Mouse (Mus musculus) heart, embryonic 14.5 days (tissue): ENCODE measurements around the gene Ccnl1. TPM values are rescaled to one million over a fixed set of nuclear protein-coding genes. Genes with fewer than 3 reads are reported as not detected.
A peak's percentile ranks its signal among the peaks of the same experiment; 100 is the strongest.

Experiments
- ATAC-seq: fragments of 200-750 bp; cut with Nextera tagmentation; 2 replicates; pipeline ENCODE4 v1.8.0; 2017; ENCODE audit warnings: low read depth, moderate TSS enrichment; ENCODE audit not compliant: insufficient number of reproducible peaks, insufficient read depth, low FRiP score
- H3K27ac ChIP-seq, 2 experiments: fragments of 200-500 bp in 1 of 2; fragments of 300-500 bp in 1 of 2; sonication (generic) in 1 of 2; replicated peaks in 1 of 2; 2 replicates each; pipeline ENCODE4 v1.5.1; 2012 to 2014; ENCODE audit warnings: low read depth in 2 of 2, low read length in 2 of 2, control low read depth in 1 of 2, mild to moderate bottlenecking in 1 of 2, mixed read lengths in 1 of 2; ENCODE audit not compliant: control insufficient read depth in 1 of 2, insufficient read depth in 1 of 2
- H3K27me3 ChIP-seq: fragments of 300-500 bp; sonication (generic); 2 replicates; pipeline ENCODE4 v1.6.1; 2014; ENCODE audit warnings: mild to moderate bottlenecking, low read length, control low read depth; ENCODE audit not compliant: control insufficient read depth, insufficient read depth
- H3K36me3 ChIP-seq: fragments of 300-500 bp; sonication (generic); 2 replicates; pipeline ENCODE4 v1.6.1; 2014; ENCODE audit warnings: mild to moderate bottlenecking, control low read depth, low read length, mixed read lengths; ENCODE audit not compliant: control insufficient read depth, insufficient read depth
- H3K4me1 ChIP-seq, 2 experiments: fragments of 200-500 bp in 1 of 2; fragments of 300-500 bp in 1 of 2; sonication (generic) in 1 of 2; 2 replicates each; pipeline ENCODE4 v1.6.1; 2012 to 2014; ENCODE audit warnings: low read length in 2 of 2, control low read depth in 1 of 2, mixed read lengths in 1 of 2; ENCODE audit not compliant: control insufficient read depth in 2 of 2, insufficient read depth in 2 of 2
- H3K4me2 ChIP-seq: fragments of 300-500 bp; sonication (generic); 2 replicates; pipeline ENCODE4 v1.6.1; 2014; ENCODE audit warnings: mild to moderate bottlenecking, low read length
- H3K4me3 ChIP-seq, 2 experiments: fragments of 200-500 bp in 1 of 2; fragments of 300-500 bp in 1 of 2; sonication (generic) in 1 of 2; 2 replicates each; pipeline ENCODE4 v1.5.1; 2012 to 2014; ENCODE audit warnings: low read length in 2 of 2, mild to moderate bottlenecking in 2 of 2, control low read depth in 1 of 2, low read depth in 1 of 2, moderate library complexity in 1 of 2; ENCODE audit not compliant: control insufficient read depth in 1 of 2, insufficient read depth in 1 of 2
- H3K9ac ChIP-seq: fragments of 300-500 bp; sonication (generic); 2 replicates; pipeline ENCODE4 v1.6.1; 2014; ENCODE audit warnings: mild to moderate bottlenecking, low read length
- H3K9me3 ChIP-seq: fragments of 300-500 bp; sonication (generic); 2 replicates; pipeline ENCODE4 v1.6.1; 2016; ENCODE audit warnings: low read length, control low read depth; ENCODE audit not compliant: control insufficient read depth
- WGBS: fragments of 180-500 bp; shearing (Covaris S2); extraction: QIAGEN DNeasy Blood & Tissue Kit; methylation state at CpG from one replicate; pipeline ENCODE4 v1.1.7; 2014; 5-methylcytosine and 5-hydroxymethylcytosine counted together
- polyA plus RNA-seq: library from polyadenylated mRNA; unstranded; fragments of >200 nt; fragmentation: Nextera tagmentation; extraction: Ambion mirVana; gene quantifications from 2 replicates; pipeline ENCODE4 v1.2.1, GENCODE M21; 2014

Gene Ccnl1
- polyA plus RNA-seq, 1 experiment from 2014 or later, result 77.4 TPM

DNA sequence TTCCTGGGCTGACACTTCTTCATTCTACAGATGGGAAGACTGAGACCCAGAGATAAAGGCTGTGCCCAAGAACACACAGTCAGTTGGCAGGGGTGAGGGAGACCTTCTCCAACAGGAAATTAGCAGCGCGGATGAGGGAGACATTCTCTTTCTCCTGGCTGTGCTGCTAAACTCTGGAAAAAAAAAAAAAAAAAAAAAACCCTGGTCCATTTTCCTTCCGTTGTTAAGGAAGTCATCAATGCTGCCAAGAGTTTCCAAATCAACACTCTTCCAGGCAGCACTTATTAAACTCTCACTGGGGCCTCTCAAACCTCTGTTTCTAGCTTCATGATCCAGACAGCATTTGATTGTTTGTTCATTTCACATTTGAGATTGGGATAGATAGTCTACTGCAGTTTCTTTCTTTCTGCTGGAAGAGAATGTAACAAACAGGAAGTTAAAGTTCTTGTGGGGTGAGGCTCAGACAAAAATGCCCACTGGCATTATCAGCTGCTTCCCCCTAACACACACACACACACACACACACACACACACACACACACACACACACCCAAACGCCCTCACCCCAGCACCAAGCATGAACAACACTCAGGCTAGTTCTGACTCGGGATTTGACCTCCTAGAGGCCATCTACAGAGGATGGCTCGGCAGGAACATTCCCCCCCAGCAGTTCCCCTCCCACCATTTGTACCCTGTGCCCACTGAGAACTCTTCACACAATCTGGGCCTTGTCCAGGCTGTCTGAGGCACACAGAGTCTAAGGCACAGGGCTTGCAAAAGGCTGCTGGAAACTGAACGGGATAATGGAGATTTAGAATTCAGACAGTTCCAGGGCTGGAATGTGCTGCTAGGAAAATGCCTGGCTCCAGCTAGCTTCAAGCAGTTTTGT is 52.5 kb downstream of the Ccnl1 start:
- no peak overlapping the region for H3K4me2 ChIP-seq
- no peaks in the 10 kb centered on the region for H3K9me3 ChIP-seq
- 18% methylated on average over 7 of the region's 7 CpGs for WGBS
- no peaks in the 10 kb centered on the region for H3K27me3 ChIP-seq
- 0 out of 2 replicates have a peak, but pooled peaks have one; percentile 24 for ATAC-seq
- H3K27ac ChIP-seq, result peak overlapping the region; percentile 80 to 83
- no peak overlapping the region for H3K4me3 ChIP-seq
- peaks cover 15 to 21% of the 10 kb centered on the region in 2 experiments for H3K4me1 ChIP-seq
- no peaks in the 10 kb centered on the region for H3K36me3 ChIP-seq
- H3K9ac ChIP-seq, result no peak overlapping the region; the same call in 1 of the 2 replicates

DNA sequence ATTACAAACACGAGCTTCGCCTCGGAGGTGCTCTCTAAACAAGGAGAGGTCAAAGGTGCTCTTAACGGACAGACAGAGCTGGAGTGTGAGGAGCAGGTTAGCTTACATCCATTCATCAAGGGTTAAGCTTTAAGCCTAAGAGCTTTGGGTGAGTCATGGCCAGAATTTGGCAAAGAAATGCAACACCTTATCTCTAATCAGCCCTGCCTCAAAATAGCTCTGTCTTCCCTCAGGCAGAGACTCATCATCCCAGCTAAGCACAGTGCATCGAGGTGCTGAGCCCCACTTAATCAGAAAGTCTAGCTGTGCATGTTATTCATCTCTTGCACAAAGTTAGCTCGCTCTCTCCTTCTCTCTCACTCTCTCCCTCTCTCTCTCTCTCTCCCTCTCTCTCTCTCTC is 53.3 kb downstream of the Ccnl1 start:
- 5% methylated on average over 6 of the region's 6 CpGs for WGBS
- no peaks in the 10 kb centered on the region for H3K36me3 ChIP-seq
- no peak overlapping the region for H3K9ac ChIP-seq
- H3K27me3 ChIP-seq, result no peaks in the 10 kb centered on the region
- peaks cover 15 to 21% of the 10 kb centered on the region in 2 experiments for H3K4me1 ChIP-seq
- H3K4me3 ChIP-seq, result no peak overlapping the region
- H3K27ac ChIP-seq, result peak overlapping the region; percentile 66 to 83
- no peaks in the 10 kb centered on the region for H3K9me3 ChIP-seq
- ATAC-seq, result peak; percentile 71
- peak overlapping the region; percentile 23; the same call in 1 of the 2 replicates for H3K4me2 ChIP-seq

DNA sequence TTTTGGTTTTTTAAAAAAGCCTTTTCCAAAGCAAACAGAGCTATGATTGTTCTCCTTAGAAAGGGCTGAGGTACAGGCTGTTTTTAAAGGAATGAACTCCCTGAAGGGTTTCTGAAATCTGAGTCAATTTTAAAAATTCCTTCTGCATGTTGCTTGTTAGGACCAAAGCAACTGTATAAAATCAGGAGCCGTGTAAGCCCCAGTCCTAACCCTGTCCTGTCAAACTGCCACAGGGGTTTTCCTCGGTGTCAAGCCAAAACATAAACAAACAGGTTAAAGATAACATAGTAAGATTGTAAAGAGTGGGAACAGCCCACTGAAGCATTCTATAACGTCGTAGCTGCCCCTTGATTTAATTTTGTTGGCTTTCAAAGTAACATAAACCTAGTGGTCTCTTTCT is 53.9 kb downstream of the Ccnl1 start:
- Histone ChIP-seq H3K4me1 (peaks cover 15 to 21% of the 10 kb centered on the region in 2 experiments), H3K27me3 (no peaks in the 10 kb centered on the region), H3K9me3 (no peaks in the 10 kb centered on the region), H3K27ac (peak overlapping the region; percentile 66 to 83), H3K4me3 (no peak overlapping the region), H3K4me2 (peak overlapping the region; percentile 23; the same call in 1 of the 2 replicates), H3K36me3 (no peaks in the 10 kb centered on the region), H3K9ac (0 out of 2 replicates have a peak overlapping the region, but pooled peaks have one; percentile 5)
- WGBS, result 17% methylated on average over 4 of the region's 4 CpGs
- no peak for ATAC-seq

DNA sequence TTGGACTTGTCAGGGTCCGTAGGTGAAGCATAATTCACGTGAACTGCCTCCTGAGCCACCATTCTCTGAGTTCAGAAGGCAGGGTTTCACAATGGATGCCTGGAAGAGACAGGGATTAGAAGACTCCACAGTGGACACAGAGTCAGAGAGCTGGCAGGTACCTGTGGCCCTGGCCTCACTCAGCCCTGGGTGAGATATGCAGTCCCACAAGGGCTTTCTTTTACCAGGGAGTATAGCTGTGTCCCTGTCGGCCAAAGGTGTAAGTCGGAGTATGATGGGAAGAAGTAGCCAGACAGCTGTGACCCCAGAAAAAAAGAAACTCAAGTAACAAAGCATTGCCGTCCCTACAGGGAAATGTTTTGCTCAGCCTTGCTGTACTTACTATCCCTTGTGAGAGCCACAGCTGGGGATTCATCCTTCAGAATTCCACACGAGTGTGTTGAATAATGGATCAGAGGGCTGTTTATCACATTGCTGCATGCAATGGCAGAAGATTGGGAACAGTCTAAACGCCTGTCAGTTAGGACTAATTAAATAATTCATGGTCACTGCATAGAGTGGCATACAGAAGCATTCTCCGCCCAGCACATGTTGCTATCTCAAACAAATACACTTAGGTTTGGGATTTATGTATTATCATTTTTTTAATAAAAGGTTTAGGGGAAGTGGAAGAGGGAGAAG is 59.3 kb downstream of the Ccnl1 start:
- WGBS, result 63% methylated on average over 8 of the region's 8 CpGs
- Histone ChIP-seq H3K4me2 (no peak overlapping the region), H3K27me3 (no peaks in the 10 kb centered on the region), H3K4me1 (peaks cover 22 to 31% of the 10 kb centered on the region in 2 experiments), H3K9me3 (no peaks in the 10 kb centered on the region), H3K4me3 (no peak overlapping the region), H3K9ac (no peak overlapping the region), H3K27ac (peak overlapping the region in 1 of 2 experiments; percentile 26; a peak in 1 of 4 replicates), H3K36me3 (no peaks in the 10 kb centered on the region)
- no peak for ATAC-seq

DNA sequence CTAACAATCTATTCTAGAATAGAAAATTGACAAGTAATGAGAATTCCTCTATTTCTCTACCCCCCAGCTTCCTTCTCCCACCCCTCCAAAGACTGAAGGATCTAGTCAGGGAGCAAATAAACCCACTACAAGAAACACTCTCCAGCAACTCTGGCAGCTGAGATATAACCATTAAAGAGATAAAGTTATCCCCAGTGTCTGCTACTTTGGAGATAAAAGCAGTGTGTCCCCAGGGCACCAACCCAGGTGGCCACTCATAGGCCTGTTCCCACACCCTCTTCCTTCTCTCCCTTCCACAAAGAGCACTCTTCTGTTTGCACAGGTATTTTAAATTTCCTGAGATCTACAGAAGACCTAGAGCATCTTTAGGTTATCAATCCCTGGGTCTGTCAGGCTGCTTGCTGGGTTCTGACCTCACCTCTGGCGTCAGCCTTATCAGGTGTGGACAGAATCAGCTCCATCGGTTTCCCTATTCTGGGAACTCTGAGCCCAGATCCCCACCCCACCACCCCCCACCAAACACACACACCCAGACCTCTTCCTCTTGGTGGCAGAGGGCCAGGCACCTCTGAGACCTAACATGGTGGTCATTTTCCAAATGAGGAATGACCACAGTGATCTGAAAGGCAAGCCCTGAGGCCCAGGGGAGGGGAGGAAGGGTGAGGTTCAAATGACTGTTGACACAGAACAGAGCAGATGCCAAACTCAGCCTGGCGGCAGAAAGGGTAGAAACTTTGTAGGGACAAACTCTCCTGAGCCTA is 60.6 kb downstream of the Ccnl1 start:
- Histone ChIP-seq H3K27ac (peak overlapping the region; percentile 0 to 48; a peak in 3 of 4 replicates), H3K9ac (no peak overlapping the region), H3K4me2 (peak overlapping the region; percentile 13; the same call in 1 of the 2 replicates), H3K4me3 (no peak overlapping the region), H3K27me3 (no peaks in the 10 kb centered on the region), H3K9me3 (no peaks in the 10 kb centered on the region), H3K36me3 (no peaks in the 10 kb centered on the region), H3K4me1 (peaks cover 19 to 31% of the 10 kb centered on the region in 2 experiments)
- ATAC-seq, result peak; percentile 54
- 3% methylated on average over 3 of the region's 3 CpGs for WGBS
